12 mouse cellular contexts compared by ENCODE assay signal in the genomic region with DNA sequence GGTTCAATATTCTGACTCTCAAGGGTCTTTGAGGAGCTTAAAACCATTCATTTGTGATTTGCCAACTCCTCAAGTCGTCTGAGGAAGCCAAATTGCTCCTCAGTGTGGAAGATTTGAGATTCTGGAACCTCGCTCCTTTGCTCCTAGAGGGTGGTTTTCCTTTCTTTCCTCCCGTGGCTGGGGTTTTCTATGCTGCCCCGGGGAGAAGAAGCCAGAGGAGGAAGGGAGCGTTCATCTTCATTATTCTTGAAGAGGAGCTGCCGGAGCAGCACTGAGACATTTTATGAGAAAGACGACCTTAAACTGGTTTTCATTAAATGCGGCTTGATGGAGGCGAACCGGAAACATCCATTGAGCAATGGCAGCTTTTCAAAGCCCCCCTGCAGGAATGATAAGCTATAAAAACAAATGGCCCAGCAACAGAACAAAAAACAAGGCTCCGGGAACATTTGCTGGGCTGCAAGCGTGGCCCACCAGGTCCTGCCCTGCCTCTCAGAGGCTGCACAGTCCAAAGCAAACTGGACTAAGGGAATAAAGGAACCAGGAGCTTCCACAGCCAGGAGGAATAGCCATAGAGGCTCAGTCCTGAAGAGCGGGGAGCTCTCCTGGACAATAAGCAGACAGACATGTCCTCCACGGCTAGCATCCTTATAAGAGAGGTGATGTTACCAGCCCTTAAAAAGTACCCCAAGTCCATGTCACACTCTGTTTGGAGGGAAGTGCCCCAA.
DNase-seq lines count a peak whose midpoint lies in the region; ATAC-seq lines count a peak whose summit lies in the region.
"Had no signal": no experiment of that assay in that cellular context is flagged by ENCODE, and none has a peak within 500 bp of the region (broad histone marks: within the 10 kb centered on the region; RNA-seq: fewer than 3 reads in every experiment).

No protein-coding gene starts in this region.

- peaks cover 55% of the 10 kb centered on the region for H3K27me3 ChIP-seq in hindbrain, embryonic 13.5 days
- H3K27me3 ChIP-seq in hindbrain, embryonic 11.5 days (ENCODE audit: control insufficient read depth, insufficient read depth, low read length), result peaks cover 21% of the 10 kb centered on the region
- H3K27me3 ChIP-seq in limb, embryonic 12.5 days, result no peaks in the 10 kb centered on the region

- H3K36me3 ChIP-seq in hindbrain, embryonic 13.5 days, result no peaks in the 10 kb centered on the region; the same call in 1 of the 2 replicates
- no peaks in the 10 kb centered on the region for H3K36me3 ChIP-seq in hindbrain, embryonic 11.5 days (ENCODE audit: control insufficient read depth, insufficient read depth, low read length)
- H3K36me3 ChIP-seq in limb, embryonic 12.5 days, result no peaks in the 10 kb centered on the region
- H3K36me3 ChIP-seq: midbrain, embryonic 12.5 days had no signal

- no peak for DNase-seq in hindbrain, embryonic 11.5 days (ENCODE audit: low spot score)
- peak; percentile 40 for DNase-seq in embryo, embryonic 10 days (ENCODE audit: low spot score)
- DNase-seq in forelimb bud, embryonic 11.5 days (ENCODE audit: low read depth, low spot score), result peak; percentile 48
- DNase-seq in thymus, postnatal 10 days (ENCODE audit: low spot score in 2 of 2), result no peak
- no peak for DNase-seq in yolk sac, embryonic 10.5 days (ENCODE audit: low spot score)
- no peak for DNase-seq in thymus, adult 18-20 months
- DNase-seq: cerebellum, postnatal 25 days; gastrocnemius, postnatal 10 days had no signal

- no peak overlapping the region for H3K4me3 ChIP-seq in hindbrain, embryonic 13.5 days
- H3K4me3 ChIP-seq in hindbrain, embryonic 11.5 days (ENCODE audit: low read depth, low read length), result no peak overlapping the region
- no peak overlapping the region for H3K4me3 ChIP-seq in limb, embryonic 12.5 days (replicated peaks)
- H3K4me3 ChIP-seq: midbrain, embryonic 12.5 days had no signal

- peaks cover 20% of the 10 kb centered on the region for H3K4me1 ChIP-seq in hindbrain, embryonic 13.5 days (replicated peaks)
- H3K4me1 ChIP-seq in hindbrain, embryonic 11.5 days (replicated peaks; ENCODE audit: control insufficient read depth, insufficient read depth, low read length), result no peaks in the 10 kb centered on the region; the same call in 1 of the 2 replicates
- peaks cover 70% of the 10 kb centered on the region for H3K4me1 ChIP-seq in limb, embryonic 12.5 days (replicated peaks)

- peaks cover 2% of the 10 kb centered on the region for H3K9me3 ChIP-seq in hindbrain, embryonic 13.5 days
- H3K9me3 ChIP-seq in hindbrain, embryonic 11.5 days (ENCODE audit: control insufficient read depth, low read length), result no peaks in the 10 kb centered on the region
- H3K9me3 ChIP-seq in limb, embryonic 12.5 days, result peaks cover 3% of the 10 kb centered on the region; the same call in 1 of the 2 replicates
- H3K9me3 ChIP-seq: midbrain, embryonic 12.5 days had no signal

- 21% methylated on average over 14 of the region's 14 CpGs for WGBS in hindbrain, embryonic 13.5 days
- 29% methylated on average over 14 of the region's 14 CpGs for WGBS in hindbrain, embryonic 11.5 days
- 16% methylated on average over 14 of the region's 14 CpGs for WGBS in limb, embryonic 12.5 days

- H3K9ac ChIP-seq in hindbrain, embryonic 13.5 days, result no peak overlapping the region
- no peak overlapping the region for H3K9ac ChIP-seq in hindbrain, embryonic 11.5 days (ENCODE audit: low read depth, low read length)
- no peak overlapping the region for H3K9ac ChIP-seq in limb, embryonic 12.5 days (replicated peaks)
- H3K9ac ChIP-seq: midbrain, embryonic 12.5 days had no signal

- no peak for ATAC-seq in hindbrain, embryonic 13.5 days (ENCODE audit: low FRiP score)
- no peak for ATAC-seq in hindbrain, embryonic 11.5 days (ENCODE audit: low FRiP score)
- no peak for ATAC-seq in limb, embryonic 12.5 days (ENCODE audit: insufficient number of reproducible peaks, insufficient read depth, low FRiP score, low TSS enrichment, low read depth)

- peak overlapping the region; percentile 52 for H3K27ac ChIP-seq in hindbrain, embryonic 13.5 days
- no peak overlapping the region for H3K27ac ChIP-seq in hindbrain, embryonic 11.5 days (ENCODE audit: low read depth, low read length)
- H3K27ac ChIP-seq in limb, embryonic 12.5 days, result peak overlapping the region; percentile 69
- H3K27ac ChIP-seq: midbrain, embryonic 12.5 days; stomach, postnatal 0 days had no signal

- no peak overlapping the region for H3K4me2 ChIP-seq in hindbrain, embryonic 13.5 days
- no peak overlapping the region for H3K4me2 ChIP-seq in hindbrain, embryonic 11.5 days (replicated peaks; ENCODE audit: low read depth, low read length)
- no peak overlapping the region for H3K4me2 ChIP-seq in limb, embryonic 12.5 days
- H3K4me2 ChIP-seq: midbrain, embryonic 12.5 days had no signal

Comparison
In these comparisons a context has a peak if more than half of its experiments do, and no peak if none do; other contexts are left out.
1. DNase-seq: peak in embryo, embryonic 10 days (single experiment) and forelimb bud, embryonic 11.5 days (single experiment); none in hindbrain, embryonic 11.5 days (single experiment), thymus, postnatal 10 days (0 of 2), yolk sac, embryonic 10.5 days (single experiment) and thymus, adult 18-20 months (0 of 2).